Mouse (Mus musculus) neural tube, embryonic 14.5 days (tissue): ENCODE results near the gene Spred3. TPM values are rescaled to one million over a fixed set of nuclear protein-coding genes. Genes with fewer than 3 reads are reported as not detected.

Source experiments
- ATAC-seq: fragments of 200-750 bp; cut with Nextera tagmentation; 2 replicates; pipeline ENCODE4 v1.8.0; 2017; ENCODE audit warnings: low read depth, mild to moderate bottlenecking, moderate TSS enrichment, moderate library complexity
- H3K27ac ChIP-seq: fragments of 300-500 bp; sonication (generic); 2 replicates; pipeline ENCODE4 v1.5.1; 2014; ENCODE audit warnings: low read depth, mild to moderate bottlenecking, control low read depth, low read length, moderate library complexity, mixed read lengths
- H3K27me3 ChIP-seq: fragments of 300-500 bp; sonication (generic); 2 replicates; pipeline ENCODE4 v1.6.1; 2014; ENCODE audit warnings: low read length; ENCODE audit not compliant: control insufficient read depth, insufficient read depth
- H3K36me3 ChIP-seq: fragments of 300-500 bp; sonication (generic); 2 replicates; pipeline ENCODE4 v1.6.1; 2014; ENCODE audit warnings: low read length, mixed read lengths; ENCODE audit not compliant: control insufficient read depth, insufficient read depth
- H3K4me1 ChIP-seq: fragments of 300-500 bp; sonication (generic); 2 replicates; pipeline ENCODE4 v1.6.1; 2014; ENCODE audit warnings: low read length; ENCODE audit not compliant: control insufficient read depth, insufficient read depth
- H3K4me2 ChIP-seq: fragments of 300-500 bp; sonication (generic); 2 replicates; pipeline ENCODE4 v1.6.1; 2014; ENCODE audit warnings: mild to moderate bottlenecking, low read depth, low read length, control low read depth
- H3K4me3 ChIP-seq: fragments of 300-500 bp; sonication (generic); 2 replicates; pipeline ENCODE4 v1.5.1; 2014; ENCODE audit warnings: low read depth, low read length, control low read depth, mixed read lengths
- H3K9ac ChIP-seq: fragments of 300-500 bp; sonication (generic); replicated peaks from 2 replicates; pipeline ENCODE4 v1.6.1; 2014; ENCODE audit warnings: low read depth, mild to moderate bottlenecking, control low read depth, low read length, mixed read lengths
- H3K9me3 ChIP-seq: fragments of 300-500 bp; sonication (generic); 2 replicates; pipeline ENCODE4 v1.6.1; 2016; ENCODE audit warnings: low read length; ENCODE audit not compliant: control insufficient read depth
- WGBS: fragments of 180-500 bp; shearing (Covaris S2); extraction: QIAGEN DNeasy Blood & Tissue Kit; methylation state at CpG from one replicate; pipeline ENCODE4 v1.1.7; 2014; 5-methylcytosine and 5-hydroxymethylcytosine counted together
- polyA plus RNA-seq: library from polyadenylated mRNA; unstranded; fragments of >200 nt; fragmentation: Nextera tagmentation; extraction: Ambion mirVana; gene quantifications from 2 replicates; pipeline ENCODE4 v1.2.1, GENCODE M21; 2014

Spred3 gene
- polyA plus RNA-seq, 1 experiment from 2014 or later, result 14.9 TPM

DNA sequence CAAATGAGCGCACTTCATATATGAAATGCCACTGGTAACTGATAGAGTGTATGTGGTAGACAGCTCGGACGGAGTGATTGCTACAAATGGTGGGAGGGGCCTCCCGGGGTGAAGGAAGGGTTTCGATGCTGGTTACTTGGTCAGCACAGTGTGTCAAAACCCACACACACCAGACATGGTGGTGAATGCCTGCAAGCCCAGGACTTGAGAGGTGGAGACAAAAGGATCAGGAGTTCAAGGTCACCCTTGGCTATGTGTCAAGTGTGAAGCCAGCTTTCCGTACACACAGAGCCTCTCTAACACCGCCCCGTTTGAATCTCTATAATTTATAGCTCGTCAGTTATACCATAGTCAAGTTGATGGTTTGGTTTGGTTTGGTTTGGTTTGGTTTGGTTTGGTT is 47.4 kb downstream of the Spred3 start:
- H3K4me1 ChIP-seq, result no peaks in the 10 kb centered on the region
- 94% methylated on average over 9 of the region's 9 CpGs for WGBS
- ATAC-seq, result no peak
- no peak overlapping the region for H3K4me2 ChIP-seq
- H3K9me3 ChIP-seq, result no peaks in the 10 kb centered on the region
- no peak overlapping the region for H3K9ac ChIP-seq
- H3K4me3 ChIP-seq, result no peak overlapping the region
- no peaks in the 10 kb centered on the region for H3K36me3 ChIP-seq
- no peaks in the 10 kb centered on the region for H3K27me3 ChIP-seq
- no peak overlapping the region for H3K27ac ChIP-seq

- no peaks in the 10 kb centered on the region for H3K36me3 ChIP-seq
- H3K4me3 ChIP-seq, result no peak overlapping the region
Observed at GRCm38 (mm10) chr7:29119526-29119925, 50.7 kb downstream of the Spred3 start.

DNA sequence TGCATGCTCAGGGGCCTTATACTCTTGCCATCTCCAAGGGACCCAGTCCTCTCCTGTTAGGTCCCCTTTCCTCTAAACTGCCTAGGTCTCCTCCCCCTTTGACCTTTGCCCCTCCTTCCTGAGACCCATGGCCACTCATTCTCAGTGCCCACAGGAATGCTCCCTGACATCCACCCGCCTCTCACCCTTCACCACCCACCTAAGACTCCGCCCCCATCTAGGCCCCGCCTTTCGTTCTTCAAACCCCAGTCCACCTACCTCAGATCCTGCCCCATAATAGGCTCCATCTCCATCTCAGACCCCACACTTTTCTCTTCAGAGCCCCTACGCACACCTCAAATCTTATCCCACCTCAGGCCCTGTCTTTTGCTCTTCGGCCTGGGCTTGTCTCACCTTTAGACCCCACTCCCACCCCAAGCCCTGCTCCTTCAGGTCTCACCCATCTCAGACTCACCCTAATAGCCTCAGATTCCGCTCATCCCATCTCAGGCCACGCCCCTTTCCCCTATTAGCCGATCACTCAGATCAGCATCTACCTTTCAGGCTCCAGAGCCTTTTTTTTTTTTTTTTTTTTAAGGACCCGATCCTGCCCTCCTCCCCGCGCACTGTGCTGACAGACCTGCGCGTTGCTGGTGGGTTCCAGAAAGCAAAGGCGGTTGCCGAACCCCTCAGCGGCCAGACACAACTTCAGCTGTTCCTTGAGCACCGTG is 51.9 kb downstream of the Spred3 start:
- H3K4me2 ChIP-seq, result no peak overlapping the region
- ATAC-seq, result no peak

More at GRCm38 (mm10) chr7:29119526-29119925, 50.7 kb downstream of the Spred3 start:
- Histone ChIP-seq H3K4me2 (no peak overlapping the region), H3K9me3 (no peaks in the 10 kb centered on the region), H3K27me3 (no peaks in the 10 kb centered on the region), H3K9ac (no peak overlapping the region), H3K27ac (no peak overlapping the region), H3K4me1 (no peaks in the 10 kb centered on the region)
- ATAC-seq, result no peak
- 77% methylated on average over 1 of the region's 1 CpGs for WGBS

DNA sequence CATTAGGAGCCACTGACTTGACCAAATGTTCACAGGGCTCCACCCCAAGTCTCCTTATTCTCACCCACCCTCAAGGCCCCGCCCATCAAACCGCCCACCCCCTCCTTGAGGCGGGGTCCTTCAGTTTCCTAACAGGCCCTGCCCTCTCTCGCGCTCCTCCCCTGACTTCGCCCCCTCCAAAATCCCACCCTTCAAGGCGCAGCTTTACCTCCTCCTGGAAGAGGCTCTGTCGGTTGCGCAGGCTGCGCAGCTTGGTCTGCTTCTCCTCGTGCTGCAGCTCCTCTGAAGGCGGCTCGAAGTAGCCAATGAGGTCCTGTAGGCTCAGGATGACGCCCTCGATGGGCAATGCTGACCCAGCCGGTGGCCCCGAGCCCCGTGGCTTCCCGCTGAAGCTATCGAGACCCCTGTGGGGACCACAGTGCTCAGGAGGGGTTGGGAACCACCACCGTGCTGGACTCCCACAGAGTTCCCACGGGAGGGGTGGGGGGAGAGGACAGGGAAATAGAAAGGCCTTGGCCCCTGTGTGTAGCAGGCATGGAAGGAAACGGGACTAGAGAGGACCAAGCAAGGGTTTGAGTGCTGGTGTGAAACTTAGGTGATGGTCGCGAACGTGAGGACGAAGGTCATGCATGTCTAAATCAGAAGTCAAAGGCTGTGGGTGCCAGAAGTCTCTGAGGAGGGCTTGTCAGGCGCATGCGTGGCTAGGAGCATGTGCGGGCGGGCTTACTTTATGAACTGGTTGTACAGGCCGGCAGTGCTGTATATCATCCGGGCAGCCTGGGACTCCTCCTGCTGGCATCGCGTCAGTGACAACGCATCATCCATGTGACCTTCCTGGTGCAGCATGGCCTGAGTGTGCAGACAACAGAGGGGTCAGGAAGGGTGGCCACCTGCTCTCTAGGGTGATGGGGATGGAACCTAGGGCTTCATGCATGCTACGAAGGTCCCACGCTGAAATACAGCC is 60.9 kb downstream of the Spred3 start:
- 26% methylated on average over 38 of the region's 38 CpGs for WGBS
- no peak overlapping the region for H3K27ac ChIP-seq
- peak; percentile 49; the same call in 1 of the 2 replicates for ATAC-seq

More for the DNA sequence above, 51.9 kb downstream of the Spred3 start:
- H3K27ac ChIP-seq, result no peak overlapping the region
- H3K9ac ChIP-seq, result no peak overlapping the region
- 12% methylated on average over 18 of the region's 18 CpGs for WGBS
- H3K27me3 ChIP-seq, result no peaks in the 10 kb centered on the region
- no peak overlapping the region for H3K4me3 ChIP-seq
- no peaks in the 10 kb centered on the region for H3K9me3 ChIP-seq
- H3K36me3 ChIP-seq, result no peaks in the 10 kb centered on the region
- H3K4me1 ChIP-seq, result no peaks in the 10 kb centered on the region

More for the DNA sequence above, 60.9 kb downstream of the Spred3 start:
- H3K4me3 ChIP-seq, result no peak overlapping the region
- H3K9ac ChIP-seq, result no peak overlapping the region
- H3K9me3 ChIP-seq, result no peaks in the 10 kb centered on the region
- H3K36me3 ChIP-seq, result no peaks in the 10 kb centered on the region
- H3K4me2 ChIP-seq, result peak overlapping the region; percentile 27
- no peaks in the 10 kb centered on the region for H3K4me1 ChIP-seq
- H3K27me3 ChIP-seq, result no peaks in the 10 kb centered on the region

Other genes with a start within 250 kb of the Spred3 start
- 109 and 143 TPM in 2 replicates for gene Actn4, start 208.1 kb downstream of the Spred3 start, polyA plus RNA-seq
- gene Eif3k, start 188.5 kb downstream of the Spred3 start, polyA plus RNA-seq, result 316 and 346 TPM in 2 replicates
- gene Map4k1, start 188.4 kb downstream of the Spred3 start, polyA plus RNA-seq, result 7.3 and 7.8 TPM in 2 replicates
- gene Ryr1, start 45.2 kb downstream of the Spred3 start, polyA plus RNA-seq, result 5.9 and 11.6 TPM in 2 replicates
- 0.51 and 0.59 TPM in 2 replicates for gene Rasgrp4, start 35.6 kb downstream of the Spred3 start, polyA plus RNA-seq
- gene Fam98c, start 14.2 kb downstream of the Spred3 start, polyA plus RNA-seq, result 29.5 and 33.6 TPM in 2 replicates
- gene Ggn, start 201 bp downstream of the Spred3 start, polyA plus RNA-seq, result 0.23 and 0.33 TPM in 2 replicates
- gene Psmd8, start 10.3 kb upstream of the Spred3 start, polyA plus RNA-seq, result 301 and 308 TPM in 2 replicates
- gene Catsperg1, start 43.6 kb upstream of the Spred3 start, polyA plus RNA-seq, result 2.5 and 3.8 TPM in 2 replicates
- 0.32 and 0.52 TPM in 2 replicates for gene Kcnk6, start 62.1 kb upstream of the Spred3 start, polyA plus RNA-seq
- gene Yif1b, start 67.9 kb upstream of the Spred3 start, polyA plus RNA-seq, result 95.3 and 104 TPM in 2 replicates
- 0.50 and 0.75 TPM in 2 replicates for gene 2200002D01Rik, start 78.1 kb upstream of the Spred3 start, polyA plus RNA-seq
- gene Spint2, start 111.5 kb upstream of the Spred3 start, polyA plus RNA-seq, result 46.9 and 62.4 TPM in 2 replicates
- 1.8 and 3.6 TPM in 2 replicates for gene Ppp1r14a, start 118.9 kb upstream of the Spred3 start, polyA plus RNA-seq
- 190 and 228 TPM in 2 replicates for gene Dpf1, start 133.5 kb upstream of the Spred3 start, polyA plus RNA-seq